Mouse (Mus musculus) lung, postnatal 0 days (tissue): ENCODE results near the gene Fuom.

ENCODE experiments used
- CTCF ChIP-seq: IDR thresholded peaks from 2 replicates; pipeline ENCODE4 v1.5.1; 2016; ENCODE audit warnings: antibody characterized with exemption, mild to moderate bottlenecking
- EP300 ChIP-seq: IDR thresholded peaks from 2 replicates; pipeline ENCODE4 v1.6.1; 2016; ENCODE audit warnings: antibody characterized with exemption, mild to moderate bottlenecking, control low read depth

GRCm38 (mm10) chr7:140138021-140138310, 35.7 kb upstream of the Fuom start:
- TF ChIP-seq EP300 (no peak), CTCF (no peak)
